Mouse (Mus musculus) neural tube, embryonic 14.5 days (tissue): ENCODE data around the gene Afdn. TPM values are rescaled to one million over a fixed set of nuclear protein-coding genes. Genes with fewer than 3 reads are reported as not detected.

Experiments used
- ATAC-seq: fragments of 200-750 bp; cut with Nextera tagmentation; 2 replicates; pipeline ENCODE4 v1.8.0; 2017; ENCODE audit warnings: low read depth, mild to moderate bottlenecking, moderate TSS enrichment, moderate library complexity
- H3K27ac ChIP-seq: fragments of 300-500 bp; sonication (generic); 2 replicates; pipeline ENCODE4 v1.5.1; 2014; ENCODE audit warnings: low read depth, mild to moderate bottlenecking, control low read depth, low read length, moderate library complexity, mixed read lengths
- H3K27me3 ChIP-seq: fragments of 300-500 bp; sonication (generic); 2 replicates; pipeline ENCODE4 v1.6.1; 2014; ENCODE audit warnings: low read length; ENCODE audit not compliant: control insufficient read depth, insufficient read depth
- H3K36me3 ChIP-seq: fragments of 300-500 bp; sonication (generic); 2 replicates; pipeline ENCODE4 v1.6.1; 2014; ENCODE audit warnings: low read length, mixed read lengths; ENCODE audit not compliant: control insufficient read depth, insufficient read depth
- H3K4me1 ChIP-seq: fragments of 300-500 bp; sonication (generic); 2 replicates; pipeline ENCODE4 v1.6.1; 2014; ENCODE audit warnings: low read length; ENCODE audit not compliant: control insufficient read depth, insufficient read depth
- H3K4me2 ChIP-seq: fragments of 300-500 bp; sonication (generic); 2 replicates; pipeline ENCODE4 v1.6.1; 2014; ENCODE audit warnings: mild to moderate bottlenecking, low read depth, low read length, control low read depth
- H3K4me3 ChIP-seq: fragments of 300-500 bp; sonication (generic); 2 replicates; pipeline ENCODE4 v1.5.1; 2014; ENCODE audit warnings: low read depth, low read length, control low read depth, mixed read lengths
- H3K9ac ChIP-seq: fragments of 300-500 bp; sonication (generic); replicated peaks from 2 replicates; pipeline ENCODE4 v1.6.1; 2014; ENCODE audit warnings: low read depth, mild to moderate bottlenecking, control low read depth, low read length, mixed read lengths
- H3K9me3 ChIP-seq: fragments of 300-500 bp; sonication (generic); 2 replicates; pipeline ENCODE4 v1.6.1; 2016; ENCODE audit warnings: low read length; ENCODE audit not compliant: control insufficient read depth
- WGBS: fragments of 180-500 bp; shearing (Covaris S2); extraction: QIAGEN DNeasy Blood & Tissue Kit; methylation state at CpG from one replicate; pipeline ENCODE4 v1.1.7; 2014; 5-methylcytosine and 5-hydroxymethylcytosine counted together
- polyA plus RNA-seq: library from polyadenylated mRNA; unstranded; fragments of >200 nt; fragmentation: Nextera tagmentation; extraction: Ambion mirVana; gene quantifications from 2 replicates; pipeline ENCODE4 v1.2.1, GENCODE M21; 2014

Afdn gene
- polyA plus RNA-seq, result 130 and 139 TPM in 2 replicates

- peak; percentile 91 for ATAC-seq
- Histone ChIP-seq H3K27ac (peak within 1 kb of the TSS; percentile 98), H3K9me3 (no peaks in the 10 kb centered on the region), H3K4me3 (peak within 1 kb of the TSS; percentile 96), H3K36me3 (no peaks in the 10 kb centered on the region), H3K4me2 (peak within 1 kb of the TSS; percentile 75), H3K4me1 (peaks cover 12% of the 10 kb centered on the region; the same call in 1 of the 2 replicates), H3K9ac (peak within 1 kb of the TSS; percentile 97), H3K27me3 (no peaks in the 10 kb centered on the region; the same call in 1 of the 2 replicates)
- WGBS, result under 1% methylated on average over 75 of the region's 108 CpGs
Measured at GRCm38 (mm10) chr17:13759853-13760627, at the start of gene Afdn. Gene Afdn, plus strand, starts transcription at chr17:13760539.

- ATAC-seq, result no peak
- Histone ChIP-seq H3K27ac (no peak overlapping the region), H3K4me2 (no peak overlapping the region), H3K36me3 (no peaks in the 10 kb centered on the region), H3K9me3 (no peaks in the 10 kb centered on the region), H3K9ac (no peak overlapping the region), H3K4me3 (no peak overlapping the region), H3K4me1 (no peaks in the 10 kb centered on the region), H3K27me3 (no peaks in the 10 kb centered on the region)
- 86% methylated on average over 5 of the region's 5 CpGs for WGBS
Measured at GRCm38 (mm10) chr17:13711173-13711572, 49.2 kb upstream of the Afdn start.

- Histone ChIP-seq H3K4me1 (no peaks in the 10 kb centered on the region), H3K27ac (no peak overlapping the region), H3K36me3 (no peaks in the 10 kb centered on the region), H3K9ac (no peak overlapping the region), H3K4me3 (no peak overlapping the region), H3K9me3 (no peaks in the 10 kb centered on the region), H3K27me3 (no peaks in the 10 kb centered on the region), H3K4me2 (no peak overlapping the region)
- 70% methylated on average over 6 of the region's 6 CpGs for WGBS
- ATAC-seq, result no peak
Measured at GRCm38 (mm10) chr17:13712116-13712515, 48.2 kb upstream of the Afdn start.

- Histone ChIP-seq H3K4me2 (no peak overlapping the region), H3K9me3 (no peaks in the 10 kb centered on the region), H3K27ac (no peak overlapping the region), H3K36me3 (no peaks in the 10 kb centered on the region), H3K9ac (no peak overlapping the region), H3K4me1 (no peaks in the 10 kb centered on the region), H3K4me3 (no peak overlapping the region), H3K27me3 (no peaks in the 10 kb centered on the region)
- 76% methylated on average over 3 of the region's 3 CpGs for WGBS
- no peak for ATAC-seq
Measured at GRCm38 (mm10) chr17:13712518-13712917, 47.8 kb upstream of the Afdn start.

GRCm38 (mm10) chr17:13714128-13714527 lies 46.2 kb upstream of the Afdn start:
- 92% methylated on average over 4 of the region's 4 CpGs for WGBS
- Histone ChIP-seq H3K4me3 (no peak overlapping the region), H3K36me3 (no peaks in the 10 kb centered on the region), H3K9ac (no peak overlapping the region), H3K4me1 (no peaks in the 10 kb centered on the region), H3K27ac (no peak overlapping the region), H3K27me3 (no peaks in the 10 kb centered on the region), H3K4me2 (no peak overlapping the region), H3K9me3 (no peaks in the 10 kb centered on the region)
- ATAC-seq, result no peak

- ATAC-seq, result no peak
- Histone ChIP-seq H3K9me3 (no peaks in the 10 kb centered on the region), H3K27ac (no peak overlapping the region), H3K4me2 (no peak overlapping the region), H3K4me1 (no peaks in the 10 kb centered on the region), H3K4me3 (no peak overlapping the region), H3K27me3 (no peaks in the 10 kb centered on the region), H3K9ac (no peak overlapping the region), H3K36me3 (no peaks in the 10 kb centered on the region)
- 77% methylated on average over 4 of the region's 4 CpGs for WGBS
Measured at GRCm38 (mm10) chr17:13714654-13715053, 45.7 kb upstream of the Afdn start.

GRCm38 (mm10) chr17:13715511-13715910 lies 44.8 kb upstream of the Afdn start:
- no peak overlapping the region for H3K4me3 ChIP-seq
- H3K9me3 ChIP-seq, result no peaks in the 10 kb centered on the region
- no peak for ATAC-seq
- WGBS, result 87% methylated on average over 9 of the region's 9 CpGs
- no peaks in the 10 kb centered on the region for H3K4me1 ChIP-seq
- H3K36me3 ChIP-seq, result no peaks in the 10 kb centered on the region
- no peak overlapping the region for H3K27ac ChIP-seq
- no peaks in the 10 kb centered on the region for H3K27me3 ChIP-seq
- H3K9ac ChIP-seq, result no peak overlapping the region
- H3K4me2 ChIP-seq, result no peak overlapping the region

GRCm38 (mm10) chr17:13716336-13716735 lies 44.0 kb upstream of the Afdn start:
- H3K4me1 ChIP-seq, result no peaks in the 10 kb centered on the region
- no peaks in the 10 kb centered on the region for H3K9me3 ChIP-seq
- H3K9ac ChIP-seq, result no peak overlapping the region
- H3K27ac ChIP-seq, result no peak overlapping the region
- no peak overlapping the region for H3K4me2 ChIP-seq
- H3K4me3 ChIP-seq, result no peak overlapping the region
- no peak for ATAC-seq
- H3K36me3 ChIP-seq, result no peaks in the 10 kb centered on the region
- 95% methylated on average over 6 of the region's 6 CpGs for WGBS
- no peaks in the 10 kb centered on the region for H3K27me3 ChIP-seq

- no peaks in the 10 kb centered on the region; the same call in 1 of the 2 replicates for H3K4me1 ChIP-seq
- no peaks in the 10 kb centered on the region for H3K9me3 ChIP-seq
- H3K27ac ChIP-seq, result no peak overlapping the region
- no peak; the same call in 1 of the 2 replicates for ATAC-seq
- no peaks in the 10 kb centered on the region for H3K36me3 ChIP-seq
- no peak overlapping the region for H3K9ac ChIP-seq
- WGBS, result 83% methylated on average over 11 of the region's 11 CpGs
- H3K4me2 ChIP-seq, result no peak overlapping the region
- H3K27me3 ChIP-seq, result no peaks in the 10 kb centered on the region
- no peak overlapping the region for H3K4me3 ChIP-seq
Measured at GRCm38 (mm10) chr17:13717428-13717827, 42.9 kb upstream of the Afdn start.
